In genomic region chr11:87595976-87596375, GRCm38 (mm10) we compare ENCODE assay signal across 8 mouse cellular contexts. TPM values are rescaled to one million over a fixed set of nuclear protein-coding genes. Genes with fewer than 3 reads are reported as not detected.
DNase-seq lines count a peak whose midpoint lies in the region; ATAC-seq lines count a peak whose summit lies in the region.

No protein-coding gene starts in this region.

- DNase-seq in kidney, postnatal 4 days: peak; percentile 33 to 49
- DNase-seq in kidney, postnatal 36 days: no peak
- peak; percentile 48 for DNase-seq in NIH3T3 (ENCODE audit: low read depth)
- no peak for DNase-seq in limb, embryonic 11.5 days (ENCODE audit: low spot score)
- peak; percentile 32 for DNase-seq in right cerebral cortex, postnatal 25 days
- no peak for DNase-seq in thymus, postnatal 0 days (ENCODE audit: low spot score)
- no peak for DNase-seq in thymus, adult 18-20 months

- no peaks in the 10 kb centered on the region for H3K9me3 ChIP-seq in embryonic facial prominence, embryonic 15.5 days (replicated peaks)
- no peaks in the 10 kb centered on the region for H3K9me3 ChIP-seq in limb, embryonic 11.5 days (ENCODE audit: control insufficient read depth, low read length)

- peak overlapping the region; percentile 86 for H3K4me2 ChIP-seq in embryonic facial prominence, embryonic 15.5 days (replicated peaks)
- peak overlapping the region; percentile 90 for H3K4me2 ChIP-seq in limb, embryonic 11.5 days (ENCODE audit: low read depth, severe bottlenecking)

- 1% methylated on average over 7 of the region's 7 CpGs for WGBS in embryonic facial prominence, embryonic 15.5 days
- 10% methylated on average over 7 of the region's 7 CpGs for whole genome bisulfite sequencing in limb, embryonic 11.5 days

- H3K27me3 ChIP-seq in embryonic facial prominence, embryonic 15.5 days: no peaks in the 10 kb centered on the region
- no peaks in the 10 kb centered on the region for H3K27me3 ChIP-seq in limb, embryonic 11.5 days (ENCODE audit: control insufficient read depth, insufficient read depth, low read length)

- peaks cover 44% of the 10 kb centered on the region for H3K36me3 ChIP-seq in embryonic facial prominence, embryonic 15.5 days
- peaks cover 22% of the 10 kb centered on the region for H3K36me3 ChIP-seq in limb, embryonic 11.5 days (ENCODE audit: control insufficient read depth, insufficient read depth, low read length)

- peak overlapping the region; percentile 71 for H3K9ac ChIP-seq in embryonic facial prominence, embryonic 15.5 days
- peak overlapping the region; percentile 91 for H3K9ac ChIP-seq in limb, embryonic 11.5 days (ENCODE audit: low read length)

- no peak for ATAC-seq in embryonic facial prominence, embryonic 15.5 days (ENCODE audit: insufficient number of reproducible peaks, low FRiP score, low TSS enrichment, low read depth)
- no peak for ATAC-seq in limb, embryonic 11.5 days (ENCODE audit: insufficient number of reproducible peaks, low FRiP score, low TSS enrichment, low read depth)

- H3K4me1 ChIP-seq in embryonic facial prominence, embryonic 15.5 days: peaks cover 41% of the 10 kb centered on the region
- peaks cover 20% of the 10 kb centered on the region for H3K4me1 ChIP-seq in limb, embryonic 11.5 days (ENCODE audit: control insufficient read depth, insufficient read depth, low read length)

- H3K4me3 ChIP-seq in embryonic facial prominence, embryonic 15.5 days (replicated peaks): peak overlapping the region; percentile 66
- H3K4me3 ChIP-seq in limb, embryonic 11.5 days (ENCODE audit: low read depth, low read length): peak overlapping the region; percentile 81

- peak overlapping the region; percentile 86 for H3K27ac ChIP-seq in embryonic facial prominence, embryonic 15.5 days (replicated peaks)
- H3K27ac ChIP-seq in limb, embryonic 11.5 days (replicated peaks; ENCODE audit: low read depth, low read length): peak overlapping the region; percentile 40; the same call in 1 of the 2 replicates

RNA-seq across cellular contexts. Expression of gene Mtmr4, which starts 4.0 kb away (rescaled TPM):
- polyA plus RNA-seq in embryonic facial prominence, embryonic 15.5 days (2015; fragmentation: Nextera tagmentation; extraction: Ambion mirVana): 25.7 and 27.4 TPM in 2 replicates
- 62.4 and 66.8 TPM in 2 replicates for polyA plus RNA-seq in limb, embryonic 11.5 days (2014; fragmentation: Nextera tagmentation; extraction: Ambion mirVana)
- 19.6 and 21.1 TPM in 2 replicates for polyA plus RNA-seq in thymus, postnatal 0 days (2015; fragmentation: Nextera tagmentation; extraction: Ambion mirVana)

RNA-seq across cellular contexts. Expression of gene Hsf5, which starts 21.0 kb away (rescaled TPM):
- 0.25 and 0.35 TPM in 2 replicates for polyA plus RNA-seq in embryonic facial prominence, embryonic 15.5 days (2015; fragmentation: Nextera tagmentation; extraction: Ambion mirVana)
- 0.27 and 0.34 TPM in 2 replicates for polyA plus RNA-seq in limb, embryonic 11.5 days (2014; fragmentation: Nextera tagmentation; extraction: Ambion mirVana)
- polyA plus RNA-seq in thymus, postnatal 0 days (2015; fragmentation: Nextera tagmentation; extraction: Ambion mirVana): 0.10 and 0.12 TPM in 2 replicates

RNA-seq across cellular contexts. Expression of gene Sept4, which starts 27.3 kb away (rescaled TPM):
- polyA plus RNA-seq in embryonic facial prominence, embryonic 15.5 days (2015; fragmentation: Nextera tagmentation; extraction: Ambion mirVana): 33.0 and 37.9 TPM in 2 replicates
- 5.3 and 5.5 TPM in 2 replicates for polyA plus RNA-seq in limb, embryonic 11.5 days (2014; fragmentation: Nextera tagmentation; extraction: Ambion mirVana)
- 23.9 and 25.0 TPM in 2 replicates for polyA plus RNA-seq in thymus, postnatal 0 days (2015; fragmentation: Nextera tagmentation; extraction: Ambion mirVana)

RNA-seq across cellular contexts. Expression of gene Gm11492, which starts 29.5 kb away (rescaled TPM):
- not detected in 2 replicates for polyA plus RNA-seq in embryonic facial prominence, embryonic 15.5 days (2015; fragmentation: Nextera tagmentation; extraction: Ambion mirVana)
- not detected in 2 replicates for polyA plus RNA-seq in limb, embryonic 11.5 days (2014; fragmentation: Nextera tagmentation; extraction: Ambion mirVana)
- polyA plus RNA-seq in thymus, postnatal 0 days (2015; fragmentation: Nextera tagmentation; extraction: Ambion mirVana): not detected in 2 replicates

Comparison
In these comparisons a context has a peak if more than half of its experiments do, and no peak if none do; other contexts are left out.
1. DNase-seq: peak in kidney, postnatal 4 days (2 of 2), NIH3T3 (single experiment) and right cerebral cortex, postnatal 25 days (single experiment); none in kidney, postnatal 36 days (0 of 2), limb, embryonic 11.5 days (single experiment), thymus, postnatal 0 days (single experiment) and thymus, adult 18-20 months (0 of 2).